Mouse (Mus musculus) forebrain, postnatal 0 days (tissue): ENCODE measurements at regions not wholly inside any gene's neighbourhood (a gene's known extent, or its start where the extent isn't known, plus 50 kb on each side); places are given as distances from the start of the nearest gene placed in this dataset.

Experiments
- ATAC-seq: fragments of 200-750 bp; cut with Nextera tagmentation; 2 replicates; pipeline ENCODE4 v1.8.0; 2017; ENCODE audit warnings: mild to moderate bottlenecking, moderate library complexity
- DNase-seq: peaks from one replicate; pipeline ENCODE4 v3.0.0-alpha.2; 2015
- H3K27ac ChIP-seq: fragments of 300-500 bp; sonication (generic); 2 replicates; pipeline ENCODE4 v1.5.1; 2014; ENCODE audit warnings: low read depth, mild to moderate bottlenecking, antibody characterized with exemption, low read length, moderate library complexity, mixed read lengths
- H3K27me3 ChIP-seq: fragments of 300-500 bp; sonication (generic); 2 replicates; pipeline ENCODE4 v1.6.1; 2014; ENCODE audit warnings: mild to moderate bottlenecking, low read length, mixed read lengths; ENCODE audit not compliant: insufficient read depth
- H3K36me3 ChIP-seq: fragments of 300-500 bp; sonication (generic); 2 replicates; pipeline ENCODE4 v1.6.1; 2014; ENCODE audit warnings: mild to moderate bottlenecking, moderate library complexity; ENCODE audit not compliant: insufficient read depth
- H3K4me1 ChIP-seq: fragments of 300-500 bp; sonication (generic); 2 replicates; pipeline ENCODE4 v1.6.1; 2014; ENCODE audit warnings: antibody characterized with exemption; ENCODE audit not compliant: insufficient read depth
- H3K4me2 ChIP-seq: fragments of 300-500 bp; sonication (generic); 2 replicates; pipeline ENCODE4 v1.6.1; 2014; ENCODE audit warnings: low read depth, mild to moderate bottlenecking, moderate library complexity
- H3K4me3 ChIP-seq: fragments of 300-500 bp; sonication (generic); 2 replicates; pipeline ENCODE4 v1.5.1; 2014; ENCODE audit warnings: low read depth, low read length, mixed read lengths
- H3K9ac ChIP-seq: fragments of 300-500 bp; sonication (generic); 2 replicates; pipeline ENCODE4 v1.6.1; 2014; ENCODE audit warnings: mild to moderate bottlenecking
- H3K9me3 ChIP-seq: fragments of 300-500 bp; sonication (generic); 2 replicates; pipeline ENCODE4 v1.6.1; 2016; ENCODE audit warnings: low read length
- CTCF ChIP-seq: sonication (generic); IDR thresholded peaks from 2 replicates; pipeline ENCODE4 v1.5.1; 2016; ENCODE audit warnings: antibody characterized with exemption, control low read depth, low read depth
- WGBS: fragments of 180-500 bp; shearing (Covaris S2); extraction: QIAGEN DNeasy Blood & Tissue Kit; methylation state at CpG from one replicate; pipeline ENCODE4 v1.1.7; 2014; 5-methylcytosine and 5-hydroxymethylcytosine counted together

- H3K4me1 ChIP-seq, result peaks cover 8% of the 10 kb centered on the region; the same call in 1 of the 2 replicates
- H3K27me3 ChIP-seq, result no peaks in the 10 kb centered on the region
- TF ChIP-seq CTCF, result no peak
- no peak overlapping the region for H3K27ac ChIP-seq
- no peak overlapping the region for H3K4me3 ChIP-seq
- 95% methylated on average over 5 of the region's 5 CpGs for WGBS
- ATAC-seq, result no peak
- H3K9ac ChIP-seq, result no peak overlapping the region
- H3K4me2 ChIP-seq, result no peak overlapping the region
- no peaks in the 10 kb centered on the region for H3K36me3 ChIP-seq
- no peaks in the 10 kb centered on the region for H3K9me3 ChIP-seq
- no peak for DNase-seq
Observed at GRCm38 (mm10) chr15:96180036-96180435, 107.3 kb upstream of the Arid2 start.

- no peak overlapping the region for H3K9ac ChIP-seq
- no peak overlapping the region for H3K4me2 ChIP-seq
- TF ChIP-seq CTCF, result no peak
- H3K27me3 ChIP-seq, result no peaks in the 10 kb centered on the region
- no peaks in the 10 kb centered on the region for H3K9me3 ChIP-seq
- ATAC-seq (no peak), DNase-seq (no peak)
- 91% methylated on average over 8 of the region's 8 CpGs for WGBS
- H3K4me3 ChIP-seq, result no peak overlapping the region
- H3K4me1 ChIP-seq, result peaks cover 8% of the 10 kb centered on the region; the same call in 1 of the 2 replicates
- no peak overlapping the region for H3K27ac ChIP-seq
- no peaks in the 10 kb centered on the region for H3K36me3 ChIP-seq
Observed at GRCm38 (mm10) chr15:96180977-96181376, 106.3 kb upstream of the Arid2 start.

- ATAC-seq, result no peak
- WGBS, result 87% methylated on average over 5 of the region's 5 CpGs
- H3K4me1 ChIP-seq, result peaks cover 8% of the 10 kb centered on the region; the same call in 1 of the 2 replicates
Observed at GRCm38 (mm10) chr15:96182313-96182712, 105.0 kb upstream of the Arid2 start.

GRCm38 (mm10) chr15:96183069-96183468, 104.2 kb upstream of the Arid2 start:
- DNase-seq (no peak), ATAC-seq (no peak)
- Histone ChIP-seq H3K9me3 (no peaks in the 10 kb centered on the region), H3K4me3 (no peak overlapping the region), H3K27me3 (no peaks in the 10 kb centered on the region), H3K36me3 (no peaks in the 10 kb centered on the region), H3K27ac (no peak overlapping the region), H3K4me2 (no peak overlapping the region), H3K9ac (no peak overlapping the region), H3K4me1 (peaks cover 4% of the 10 kb centered on the region; the same call in 1 of the 2 replicates)
- TF ChIP-seq CTCF, result no peak
- 82% methylated on average over 6 of the region's 6 CpGs for WGBS

More at GRCm38 (mm10) chr15:96182313-96182712, 105.0 kb upstream of the Arid2 start:
- Histone ChIP-seq H3K4me3 (no peak overlapping the region), H3K9ac (no peak overlapping the region), H3K9me3 (no peaks in the 10 kb centered on the region), H3K4me2 (no peak overlapping the region), H3K27me3 (no peaks in the 10 kb centered on the region), H3K36me3 (no peaks in the 10 kb centered on the region), H3K27ac (no peak overlapping the region)
- no peak for TF ChIP-seq CTCF
- DNase-seq, result no peak

- ATAC-seq (no peak), DNase-seq (no peak)
- Histone ChIP-seq H3K4me3 (no peak overlapping the region), H3K4me1 (no peaks in the 10 kb centered on the region), H3K36me3 (no peaks in the 10 kb centered on the region), H3K9me3 (no peaks in the 10 kb centered on the region), H3K27me3 (no peaks in the 10 kb centered on the region), H3K27ac (no peak overlapping the region), H3K4me2 (no peak overlapping the region), H3K9ac (no peak overlapping the region)
- whole genome bisulfite sequencing, result 69% methylated on average over 8 of the region's 8 CpGs
- TF ChIP-seq CTCF, result 0 out of 2 replicates have a peak, but pooled peaks have one; percentile 11
Observed at GRCm38 (mm10) chr15:96184666-96185065, 102.7 kb upstream of the Arid2 start.

GRCm38 (mm10) chr15:96185429-96185828, 101.9 kb upstream of the Arid2 start:
- no peak overlapping the region for H3K9ac ChIP-seq
- no peak overlapping the region for H3K4me3 ChIP-seq
- H3K36me3 ChIP-seq, result no peaks in the 10 kb centered on the region
- no peaks in the 10 kb centered on the region for H3K4me1 ChIP-seq
- DNase-seq (no peak), ATAC-seq (no peak)
- no peak overlapping the region for H3K27ac ChIP-seq
- WGBS, result 36% methylated on average over 4 of the region's 4 CpGs
- H3K27me3 ChIP-seq, result no peaks in the 10 kb centered on the region
- H3K4me2 ChIP-seq, result no peak overlapping the region
- no peaks in the 10 kb centered on the region for H3K9me3 ChIP-seq
- no peak for TF ChIP-seq CTCF

- no peak for TF ChIP-seq CTCF
- Histone ChIP-seq H3K4me1 (no peaks in the 10 kb centered on the region), H3K27me3 (no peaks in the 10 kb centered on the region), H3K36me3 (no peaks in the 10 kb centered on the region), H3K4me2 (no peak overlapping the region), H3K4me3 (no peak overlapping the region), H3K27ac (no peak overlapping the region), H3K9ac (no peak overlapping the region), H3K9me3 (no peaks in the 10 kb centered on the region)
- 30% methylated on average over 6 of the region's 6 CpGs for WGBS
- DNase-seq (no peak), ATAC-seq (no peak)
Observed at GRCm38 (mm10) chr15:96185901-96186300, 101.4 kb upstream of the Arid2 start.
